Mouse (Mus musculus): Measurements from ENCODE around the gene Hsbp1.
A peak's percentile ranks its signal among the peaks of the same experiment; 100 is the strongest.
"Not testable (repeated sequence)": the region's sequence is repeated elsewhere in the genome, so short reads cannot be mapped to it uniquely, and the experiment has no call there.

Hsbp1 gene

DNA sequence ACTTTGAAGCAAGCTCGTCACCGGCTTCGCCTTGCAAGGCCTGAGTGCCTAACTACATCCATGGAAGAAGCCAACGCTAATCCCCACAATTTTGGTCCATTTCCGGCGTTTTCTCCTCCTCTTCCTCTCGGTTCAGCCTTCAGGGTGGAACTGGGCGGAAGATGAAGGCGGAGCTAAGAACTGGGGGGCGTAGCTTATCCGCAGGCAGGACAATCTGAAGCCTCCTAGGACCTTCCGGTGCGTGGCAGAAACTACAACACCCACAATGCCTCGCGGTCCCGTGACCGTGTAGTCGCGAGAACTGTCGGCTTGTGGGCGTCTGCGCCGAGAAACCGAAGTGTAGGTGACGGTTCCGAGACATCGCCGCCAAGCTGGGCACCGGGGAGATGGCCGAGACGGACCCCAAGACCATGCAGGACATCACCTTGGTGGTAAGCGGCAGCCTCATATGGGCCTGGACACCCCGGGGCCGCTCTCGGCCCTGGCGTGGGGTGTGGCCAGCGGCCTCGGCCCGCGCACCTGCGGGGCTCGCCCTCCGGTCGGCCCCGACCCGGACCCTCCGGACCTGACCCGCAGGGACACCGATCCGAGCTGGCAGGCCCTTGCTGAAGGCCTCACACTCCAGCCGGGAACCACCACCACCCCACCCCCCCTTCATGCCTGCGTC lies at the start of gene Hsbp1:
TSS of gene Hsbp1 (plus strand) at position 299 of the 667 bp plus-strand sequence.
- DNase-seq = peak; percentile 97

DNA sequence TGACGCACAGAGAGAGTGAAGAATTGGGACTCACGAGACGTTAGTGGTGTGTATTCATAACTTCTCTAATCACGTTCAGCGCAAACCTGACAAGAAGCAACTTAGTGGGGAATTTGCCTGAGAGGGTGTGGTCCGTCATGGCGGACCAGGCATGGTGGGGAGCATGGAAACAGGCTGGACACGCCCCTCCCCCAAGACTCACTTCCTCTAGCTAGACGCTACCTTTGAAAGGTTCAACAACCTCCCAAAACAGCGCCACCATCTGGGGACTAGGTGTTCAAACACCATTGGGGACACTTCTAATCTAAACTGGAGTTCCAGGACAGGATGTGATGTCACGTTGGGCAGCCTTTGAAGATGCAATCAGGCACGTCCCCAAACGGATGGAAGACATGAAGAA lies 48.8 kb upstream of the Hsbp1 start:
- no peak for DNase-seq

DNA sequence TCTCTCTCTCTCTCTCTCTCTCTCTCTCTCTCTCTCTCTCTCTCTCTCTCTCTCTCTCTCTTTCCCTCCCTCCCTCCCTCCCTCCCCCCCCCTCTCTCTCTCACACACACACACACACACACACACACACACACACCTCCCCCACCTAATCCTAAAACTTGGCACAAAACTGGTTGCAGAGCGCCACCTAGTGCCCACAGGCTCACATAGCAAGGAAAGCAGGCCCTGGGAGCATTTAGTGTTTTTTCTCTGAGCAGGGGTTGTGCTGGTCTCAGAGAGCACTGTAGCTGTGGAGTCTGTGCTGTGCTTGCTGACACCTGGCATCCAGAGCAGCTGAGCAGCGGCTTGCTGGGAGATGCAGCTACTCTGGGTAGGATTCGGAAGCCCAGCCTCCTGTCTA lies 46.5 kb upstream of the Hsbp1 start:
- DNase-seq = peak; percentile 12

DNA sequence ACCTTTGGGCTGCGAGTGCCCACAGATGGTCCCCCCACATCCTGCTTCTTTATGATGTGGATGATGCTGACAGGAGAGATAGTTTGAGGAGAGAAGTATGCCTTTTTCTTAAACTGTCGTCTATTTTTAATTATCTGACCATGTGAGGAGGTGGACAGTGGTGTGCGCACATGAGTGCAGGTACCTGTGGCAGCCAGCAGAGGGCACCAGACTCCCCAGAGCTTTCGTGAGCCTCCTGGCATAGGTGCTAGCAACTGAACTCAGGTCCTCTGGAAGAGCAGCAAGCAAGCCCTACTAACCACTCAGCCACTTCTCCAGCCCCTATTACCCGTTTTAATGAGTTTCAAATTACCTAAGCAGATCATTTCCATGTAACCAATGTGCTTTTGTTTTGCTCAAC lies 44.0 kb upstream of the Hsbp1 start:
- DNase-seq = no peak

DNA sequence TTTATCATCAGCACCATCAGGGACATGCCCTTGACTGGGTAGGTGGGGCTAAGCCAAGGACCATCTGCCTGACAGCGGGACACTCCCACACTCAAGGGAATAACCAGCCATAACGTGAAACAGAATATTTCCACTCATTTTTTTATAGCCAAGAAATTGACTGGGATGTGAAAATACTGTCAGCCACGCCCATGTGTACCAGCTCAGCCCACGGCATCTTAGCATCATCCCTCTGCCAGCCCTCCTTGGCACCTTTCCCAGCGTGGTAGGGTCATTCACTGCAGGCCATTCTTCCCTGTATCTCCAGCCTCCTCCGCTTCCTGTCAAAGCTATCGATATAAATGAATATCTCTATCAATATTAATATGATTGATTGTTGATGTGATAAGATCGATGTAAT lies 40.1 kb upstream of the Hsbp1 start:
- peak; percentile 70 for DNase-seq

DNA sequence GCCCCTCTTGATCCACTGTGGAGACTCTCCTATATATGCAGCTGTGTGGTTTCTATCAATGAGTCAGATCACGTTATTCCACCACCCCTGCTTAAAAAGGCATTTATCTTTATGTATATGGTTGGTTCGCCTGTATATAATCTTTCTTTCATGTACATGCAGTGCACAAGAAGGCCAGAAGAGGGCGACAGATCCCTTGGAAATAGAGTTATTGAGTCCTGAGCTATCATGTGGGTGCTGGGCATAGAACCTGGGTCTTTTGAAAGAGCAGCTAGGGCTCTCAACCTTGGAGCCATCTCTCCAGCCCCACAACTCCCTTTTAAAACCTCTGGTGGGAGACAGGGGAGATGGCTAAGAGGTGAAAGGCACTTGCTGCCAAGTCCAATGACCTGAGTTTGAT lies 32.9 kb upstream of the Hsbp1 start:
- no peak for DNase-seq

DNA sequence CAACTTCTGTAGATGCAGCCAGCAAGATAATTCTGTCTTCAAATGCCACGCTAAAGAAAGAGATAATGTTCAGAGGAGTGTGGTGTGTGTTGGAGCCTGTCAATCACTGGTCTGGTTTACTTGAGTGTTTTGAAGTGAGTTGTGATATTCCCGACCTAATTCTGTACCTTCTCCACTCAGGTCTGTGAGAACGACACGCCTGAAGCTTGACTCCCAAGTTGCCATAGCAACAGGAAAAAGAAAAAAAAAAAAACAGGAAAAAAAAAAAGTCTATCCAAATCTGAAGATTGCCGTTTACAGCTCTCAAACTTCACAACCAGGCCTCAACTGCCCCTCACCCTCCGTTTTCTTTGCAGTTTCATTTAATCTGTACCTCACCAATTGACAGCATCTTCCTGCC lies 21.1 kb upstream of the Hsbp1 start:
- DNase-seq = no peak

DNA sequence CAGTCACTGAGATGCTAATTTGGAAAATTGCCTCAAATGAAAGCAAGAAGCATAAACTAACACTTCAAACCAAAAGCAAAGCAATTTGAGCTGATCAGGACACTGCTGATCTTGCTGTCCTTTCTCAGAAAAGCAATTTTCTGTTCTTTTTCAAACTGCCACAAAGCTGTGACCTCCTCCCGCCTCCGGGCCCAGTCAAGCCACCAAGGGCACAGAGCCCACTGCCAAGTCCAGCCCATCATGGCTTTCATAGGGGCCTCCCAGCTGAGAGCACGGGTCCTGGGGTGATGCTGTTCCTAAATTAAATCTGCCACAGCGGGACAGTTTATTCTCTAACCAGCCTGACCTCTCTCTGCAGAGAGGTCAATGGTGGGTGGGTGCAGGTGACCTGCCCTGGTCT lies 4.7 kb upstream of the Hsbp1 start:
- no peak for DNase-seq

DNA sequence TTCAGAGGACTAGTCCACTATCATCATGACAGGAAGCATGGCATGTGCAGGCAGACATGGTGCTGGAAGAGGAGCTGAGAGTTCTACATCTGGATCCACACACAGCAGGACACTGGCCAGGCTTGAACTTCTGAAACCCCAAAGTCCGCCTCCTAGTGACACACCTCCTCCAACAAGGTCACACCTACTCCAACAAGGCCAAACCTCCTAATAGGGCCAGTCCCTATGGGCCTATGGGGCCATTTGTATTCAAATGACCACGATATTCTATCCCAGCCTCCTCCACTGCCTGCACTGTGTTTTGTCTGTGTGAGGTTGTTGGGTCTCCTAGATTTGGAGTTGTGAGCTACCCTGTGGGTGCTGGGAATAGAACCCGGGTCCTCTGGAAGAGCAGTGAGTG lies 682 bp upstream of the Hsbp1 start:
- no peak for DNase-seq

DNA sequence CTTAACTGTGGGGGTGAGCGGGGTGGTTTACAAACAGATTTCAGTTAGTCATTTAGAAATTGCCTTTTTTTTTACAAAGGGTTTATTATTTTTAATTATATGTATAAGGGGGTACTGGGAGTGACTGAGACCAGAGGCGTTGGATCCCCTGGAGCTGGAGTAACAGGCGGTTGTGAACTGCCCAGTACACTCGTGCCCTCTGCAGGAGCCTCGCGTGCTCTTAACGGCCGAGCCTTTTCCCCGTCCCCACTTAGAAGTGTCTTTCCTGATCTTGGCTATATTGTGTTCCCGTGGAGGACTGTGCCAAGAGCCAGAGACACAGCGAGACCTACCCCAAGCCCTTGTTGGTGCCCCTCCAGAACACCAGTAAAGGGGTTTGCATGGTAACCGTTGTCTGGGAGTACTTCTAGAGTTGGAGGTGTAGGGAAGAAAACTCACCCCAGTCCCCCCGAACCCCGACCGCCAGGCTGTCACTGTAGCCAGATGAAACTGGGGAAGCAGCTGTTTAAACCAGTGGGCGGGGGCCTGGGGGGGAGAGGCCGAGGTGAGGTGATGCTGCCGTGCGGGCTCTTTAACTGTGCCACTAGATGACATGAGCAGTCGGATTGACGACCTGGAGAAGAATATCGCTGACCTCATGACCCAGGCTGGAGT lies 868 bp downstream of the Hsbp1 start:
- DNase-seq = no peak

DNA sequence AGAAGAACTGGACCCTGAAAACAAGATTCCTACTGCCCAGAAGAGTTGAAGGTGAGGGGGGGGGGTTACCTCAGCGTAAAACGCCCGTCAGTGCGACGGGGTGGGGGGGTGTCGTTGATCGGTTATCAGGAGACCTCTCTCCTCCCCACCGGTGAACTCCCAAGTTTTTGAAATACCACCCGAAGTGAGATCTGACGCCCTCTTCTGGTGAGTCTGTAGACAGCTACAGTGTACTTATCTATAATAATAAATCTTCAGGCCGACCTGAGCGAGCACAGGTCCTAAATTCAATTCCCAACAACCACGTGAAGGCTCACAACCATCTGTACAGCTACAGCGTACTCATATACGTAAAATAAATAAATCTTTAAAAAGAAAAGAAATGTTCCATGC lies 1.4 kb downstream of the Hsbp1 start:
- DNase-seq = no peak

DNA sequence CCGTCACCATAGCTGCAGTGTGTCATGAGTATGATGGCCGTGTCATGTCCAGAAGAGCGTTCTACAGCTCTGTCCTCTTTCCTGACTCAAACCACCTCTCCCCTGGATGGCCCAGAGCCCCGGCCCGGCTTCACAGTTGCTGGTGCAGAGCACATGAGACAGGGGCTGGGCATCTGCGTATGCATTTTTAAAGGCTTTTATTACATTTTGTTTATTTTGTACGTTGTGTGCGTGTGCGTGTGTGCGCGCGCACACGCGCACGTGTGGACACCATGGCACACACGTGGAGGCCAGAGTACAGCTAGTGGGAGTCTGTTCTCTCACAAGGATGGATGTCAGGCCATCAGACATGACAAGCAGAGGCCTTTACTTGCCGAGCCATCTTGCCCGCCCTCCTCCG lies 7.4 kb downstream of the Hsbp1 start:
- DNase-seq = no peak

DNA sequence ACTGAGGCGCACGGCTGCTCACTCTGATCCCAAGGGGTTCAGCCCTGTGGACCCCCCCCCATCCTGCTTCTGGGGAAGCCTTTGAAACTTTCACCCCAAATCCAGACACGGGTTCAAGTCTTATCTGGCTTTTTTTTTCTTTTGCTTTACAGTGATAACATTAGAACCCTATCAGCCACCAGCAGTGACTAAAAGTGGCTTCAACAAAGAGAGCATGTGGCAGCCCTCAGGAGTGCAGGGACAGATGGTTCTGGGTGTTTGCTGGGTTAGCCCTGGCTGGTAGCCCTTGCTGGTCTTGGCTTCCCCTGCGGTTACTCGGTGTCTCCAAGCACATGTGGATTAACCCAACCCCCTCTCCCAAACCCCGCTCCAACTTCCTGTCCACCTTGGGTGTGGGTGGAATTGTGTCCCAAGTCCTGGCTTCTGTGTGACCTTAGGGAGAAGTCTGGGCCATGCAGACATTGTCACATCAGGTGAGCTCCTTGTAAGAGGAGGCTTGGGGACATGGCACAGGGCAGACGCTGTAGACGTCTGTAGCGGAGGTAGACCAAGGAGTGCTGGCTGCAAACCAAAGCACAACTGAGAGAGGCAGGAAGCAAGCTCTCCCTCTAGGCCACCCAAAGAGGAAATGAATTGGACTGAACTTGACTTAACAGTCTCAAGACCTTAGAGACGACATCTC lies 8.8 kb downstream of the Hsbp1 start:
- no peak for DNase-seq

DNA sequence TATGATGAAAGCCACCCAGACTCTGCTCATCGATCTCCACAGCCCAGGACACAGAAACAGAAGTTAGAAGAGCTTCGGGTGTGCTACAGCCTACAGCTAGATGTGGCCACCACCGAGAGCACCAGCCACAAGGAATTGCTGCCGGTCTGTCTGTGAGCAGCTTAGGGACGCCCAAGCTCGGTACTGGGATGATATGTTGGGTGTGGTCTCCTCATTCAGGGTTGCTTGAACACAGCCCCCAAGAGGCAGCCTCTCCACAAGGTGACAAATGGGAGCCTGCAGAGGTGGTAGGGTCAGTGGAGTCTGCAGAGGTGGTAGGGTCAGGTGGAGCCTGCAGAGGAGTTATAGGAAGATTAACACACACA lies 9.4 kb downstream of the Hsbp1 start:
- no peak for DNase-seq

DNA sequence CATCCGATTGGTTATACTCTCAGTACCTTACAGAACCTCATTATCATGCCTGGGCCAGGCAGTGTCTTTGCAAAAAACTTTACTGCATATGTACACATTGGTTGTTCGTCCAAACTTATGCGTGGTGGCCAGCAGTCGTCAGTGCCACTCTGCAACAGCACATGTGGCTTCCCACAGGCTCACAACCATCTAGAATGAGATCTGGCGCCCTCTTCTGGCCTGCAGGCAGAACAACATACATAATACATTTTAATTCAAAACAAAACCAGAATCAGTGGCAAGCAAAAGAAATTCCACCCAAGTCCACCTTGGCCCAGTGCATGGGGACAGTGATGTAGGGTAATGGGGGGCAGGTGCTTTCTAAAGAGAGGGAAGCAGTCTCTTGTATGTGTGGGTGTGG lies 12.3 kb downstream of the Hsbp1 start:
- not testable (repeated sequence) for DNase-seq

DNA sequence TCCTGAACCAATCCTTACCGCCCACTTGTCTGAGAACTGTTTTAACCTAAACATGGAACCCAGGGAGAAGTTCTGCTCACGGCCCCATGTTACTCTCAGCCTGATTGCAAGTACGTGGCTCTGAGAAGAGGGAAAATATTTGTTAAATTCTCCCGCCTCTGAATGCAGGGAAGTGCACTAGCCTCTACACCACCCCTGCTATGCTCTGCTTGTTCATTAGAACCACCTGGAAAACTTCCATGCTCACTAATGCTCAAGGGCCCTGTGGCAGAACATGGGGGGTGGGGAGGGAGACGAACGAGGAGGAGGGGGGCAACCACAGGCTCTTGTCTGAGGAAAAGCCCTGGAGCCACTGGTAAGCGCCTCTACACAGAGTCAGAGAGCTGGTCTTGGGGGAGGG lies 13.9 kb downstream of the Hsbp1 start:
- DNase-seq = no peak

DNA sequence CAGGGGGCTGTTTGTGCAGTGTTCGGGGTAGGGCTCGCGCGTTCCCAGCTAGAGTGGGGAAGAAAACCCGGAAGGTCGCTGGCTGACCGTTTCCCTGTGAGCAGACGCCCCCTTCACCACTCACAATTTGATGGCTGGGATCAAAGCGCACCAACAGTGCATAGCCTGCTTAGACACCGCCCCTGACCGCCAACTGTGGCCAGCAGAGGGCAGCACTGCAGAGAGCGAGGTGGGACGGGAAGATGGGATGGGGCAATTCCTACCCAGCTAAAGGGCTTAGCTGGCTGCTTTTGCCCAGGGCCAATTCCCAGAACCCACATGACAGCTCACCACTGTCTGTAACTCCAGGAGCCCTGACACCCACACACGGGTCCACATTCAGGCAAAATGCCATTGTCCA lies 14.5 kb downstream of the Hsbp1 start:
- DNase-seq = no peak

DNA sequence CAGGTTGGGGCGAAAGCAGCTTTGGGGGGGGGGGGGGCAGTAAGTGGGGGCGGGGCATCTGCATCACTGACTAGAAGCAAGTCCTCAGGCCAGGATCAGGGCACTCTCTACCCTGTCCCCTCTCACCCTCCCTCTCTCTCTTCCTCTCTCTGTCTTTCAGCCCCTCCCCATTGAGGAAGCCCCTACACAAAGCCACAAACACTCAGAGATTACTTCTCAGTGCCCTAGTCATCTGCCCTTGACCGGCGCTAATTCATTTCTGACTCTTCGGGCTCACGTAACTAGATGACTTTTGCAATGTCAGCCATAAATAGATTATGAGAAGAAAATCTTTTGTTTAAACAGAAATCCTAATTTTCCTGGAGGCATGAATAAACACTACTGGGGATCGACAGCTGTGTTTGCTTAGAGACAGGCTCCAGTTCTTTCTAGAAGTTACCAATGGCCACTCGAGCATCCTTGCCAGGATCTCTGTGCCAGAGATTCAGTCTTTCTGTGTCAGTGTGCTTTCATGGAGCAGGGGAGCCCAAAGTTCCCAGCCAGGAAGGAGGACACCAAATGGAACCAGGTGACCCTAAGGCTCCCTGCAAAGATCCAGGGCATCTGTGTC lies 16.5 kb downstream of the Hsbp1 start:
- no peak for DNase-seq

DNA sequence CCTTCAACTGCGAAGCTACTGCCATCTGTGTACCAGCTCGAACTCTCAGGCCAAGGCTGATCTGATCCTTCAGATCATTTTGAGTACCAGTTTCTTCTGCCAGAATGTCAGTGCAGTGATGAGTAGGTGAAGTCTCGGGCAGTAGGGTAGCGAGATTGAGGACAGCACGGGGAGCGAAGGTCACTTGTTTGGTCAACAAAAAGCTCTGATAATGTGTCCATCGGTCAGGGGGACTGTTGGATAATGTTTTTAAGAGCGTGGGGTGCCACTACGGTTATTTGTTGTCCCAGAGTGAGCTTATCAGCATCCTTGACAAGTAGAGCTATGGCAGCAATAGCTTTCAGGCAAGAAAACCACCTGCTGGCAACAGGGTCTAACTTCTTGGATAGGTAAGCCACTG lies 30.4 kb downstream of the Hsbp1 start:
- DNase-seq = not testable (repeated sequence)

DNA sequence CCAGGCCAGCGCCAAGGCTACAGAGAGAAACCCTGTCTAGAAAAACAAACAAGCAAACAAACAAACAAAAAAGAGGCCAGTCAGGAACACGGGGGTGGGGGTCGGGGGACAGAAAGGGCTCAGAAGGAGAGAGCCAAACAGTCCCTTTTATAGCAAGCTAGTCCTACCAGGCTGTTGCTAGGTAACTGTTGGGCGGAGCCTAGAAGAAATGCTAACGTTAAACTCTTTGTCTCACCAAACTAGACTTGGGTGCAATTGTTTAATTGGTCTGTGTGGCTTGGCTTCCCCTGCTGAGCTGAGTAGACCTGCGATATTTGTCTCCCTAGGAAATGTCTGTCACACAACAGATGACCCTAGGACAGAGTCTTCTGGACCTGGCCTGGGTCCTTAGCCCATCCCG lies 34.2 kb downstream of the Hsbp1 start:
- no peak for DNase-seq

DNA sequence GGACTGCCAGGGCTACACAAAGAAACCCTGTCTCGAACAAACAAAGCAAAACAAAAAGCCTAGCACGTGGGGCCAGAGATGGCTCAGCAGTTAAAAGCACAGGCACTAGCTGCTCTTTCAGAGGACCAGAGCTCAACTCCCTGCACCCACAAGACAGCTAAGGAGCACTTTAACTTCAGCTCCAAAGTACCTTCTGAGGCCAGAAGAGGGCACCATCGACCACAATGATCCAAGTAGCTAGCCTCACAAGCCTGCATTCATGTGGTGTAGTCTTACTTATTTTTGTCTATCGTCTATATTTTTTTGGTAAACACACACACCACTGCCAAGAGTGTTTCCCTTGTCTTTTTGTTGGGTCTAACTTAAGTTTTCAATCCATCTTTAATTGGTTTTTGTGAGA lies 36.3 kb downstream of the Hsbp1 start:
- no peak for DNase-seq

DNA sequence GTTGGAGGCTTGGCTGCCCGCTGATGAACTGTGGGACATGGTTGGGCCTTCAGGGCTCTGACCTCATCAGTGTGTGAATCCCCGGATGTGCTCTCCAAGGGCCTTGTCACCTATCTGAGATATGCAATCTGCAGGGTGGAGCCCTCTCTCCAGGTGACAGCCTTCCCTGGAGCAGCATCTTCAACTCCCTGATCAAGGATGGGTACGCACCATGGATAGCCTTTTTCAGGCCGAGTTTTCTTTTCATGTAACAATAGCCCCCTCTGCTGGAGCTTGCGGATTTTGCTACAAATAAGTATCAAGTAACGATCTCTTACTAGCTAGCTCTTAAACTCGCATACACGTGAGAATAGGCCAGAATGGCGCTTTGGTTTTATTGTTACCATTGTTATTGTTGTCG lies 40.2 kb downstream of the Hsbp1 start:
- DNase-seq = peak; percentile 71

DNA sequence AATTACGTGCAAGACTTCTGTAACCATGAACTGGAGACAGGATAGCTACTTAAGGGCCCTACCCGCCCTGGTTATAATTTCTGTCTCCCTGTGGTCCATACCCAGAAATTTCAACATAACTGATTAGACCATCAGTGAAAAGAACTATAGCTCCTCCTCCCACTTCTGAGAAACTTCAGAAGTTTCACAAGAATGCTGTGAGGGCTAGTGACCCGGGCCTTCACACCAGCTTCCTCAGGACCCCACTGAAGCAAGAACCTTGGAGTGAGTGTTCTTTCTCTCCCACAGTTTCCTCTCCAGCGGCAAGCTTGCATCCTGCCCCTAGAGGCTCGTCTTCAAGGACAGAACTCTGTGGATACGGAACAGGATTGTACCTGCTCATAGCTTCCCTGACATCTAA lies 41.6 kb downstream of the Hsbp1 start:
- DNase-seq = no peak

DNA sequence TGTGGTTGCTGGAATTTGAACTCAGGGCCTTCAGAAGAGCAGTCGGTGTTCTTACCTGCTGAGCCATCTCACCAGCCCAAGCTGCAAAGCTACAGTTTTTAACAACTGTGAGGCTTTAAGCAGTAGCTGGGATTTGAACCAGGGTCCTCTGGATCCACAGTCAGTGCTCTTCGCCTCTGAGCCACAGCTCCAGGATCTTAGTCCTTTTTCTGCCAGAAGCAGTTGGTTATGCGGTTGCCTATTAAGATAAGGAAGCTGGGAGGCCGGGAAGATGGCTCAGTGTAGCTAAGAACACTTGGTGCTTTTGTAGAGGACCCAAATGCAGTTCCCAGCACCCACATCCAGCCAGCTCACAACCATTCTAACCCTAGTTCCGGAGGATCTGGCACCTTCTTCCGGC lies 42.7 kb downstream of the Hsbp1 start:
- no peak for DNase-seq

Data from layer of hippocampus, adult 9-11 months (tissue).